Mouse (Mus musculus) cerebellum, adult (tissue): ENCODE results near the gene Stk16.

Source experiments
- ATAC-seq: cut with Nextera tagmentation; 2 replicates; pipeline ENCODE4 v1.9.2; 2017; ENCODE audit warnings: mild to moderate bottlenecking, moderate library complexity, mixed read lengths; ENCODE audit not compliant: insufficient number of reproducible peaks, low FRiP score, low TSS enrichment

Gene Stk16

DNA sequence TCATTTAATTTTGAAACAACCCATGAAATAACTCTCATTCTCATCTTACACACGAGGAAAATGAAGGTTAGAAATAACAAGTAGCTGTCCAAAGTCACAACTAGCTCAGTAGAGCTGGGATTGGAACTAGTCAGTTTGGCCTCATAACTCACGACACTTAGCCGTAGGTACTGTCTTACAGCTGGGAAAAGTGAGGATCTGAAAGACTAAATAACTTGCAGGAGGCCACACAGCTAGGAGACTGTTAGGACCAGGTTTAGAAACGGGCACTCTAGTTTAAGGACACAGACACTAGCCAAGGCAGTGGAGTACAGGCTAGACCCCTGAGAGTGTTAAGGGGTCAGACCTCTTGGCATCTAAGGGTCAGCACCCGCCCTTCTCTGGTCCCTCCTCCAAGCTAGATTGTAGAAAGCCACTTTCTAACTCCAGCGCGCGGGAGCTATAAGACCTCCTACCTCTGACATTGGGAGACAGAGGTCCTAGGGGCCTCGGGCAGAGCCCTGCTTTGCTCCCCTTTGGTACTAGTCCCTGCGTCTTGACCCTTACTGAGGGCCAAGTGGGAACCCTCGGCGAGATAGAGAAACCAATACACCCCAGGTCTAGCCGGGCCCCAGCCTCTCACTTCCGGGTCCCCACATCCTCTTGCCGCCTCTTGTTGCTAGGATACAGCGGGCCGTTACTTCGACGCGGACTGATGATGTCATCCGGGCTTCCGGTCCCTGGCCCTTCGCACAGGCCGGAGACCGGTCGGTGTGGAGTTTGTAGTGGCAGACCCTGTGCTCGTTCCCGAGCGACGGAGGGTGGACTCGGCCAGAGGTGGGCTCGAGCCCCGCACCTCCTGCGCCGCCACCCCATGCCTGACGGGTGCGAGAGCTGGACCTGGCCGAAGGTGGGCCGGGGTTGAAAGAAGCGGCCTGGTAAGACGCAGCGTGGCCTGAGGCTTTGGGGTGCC is at the start of gene Stk16, which contains the start of gene Glb1l:
Stk16 (plus strand) TSS at position 703 of the 952 bp plus-strand sequence.
Glb1l (minus strand) TSS at position 678 of the 952 bp plus-strand sequence.
- peak; percentile 89 for ATAC-seq

DNA sequence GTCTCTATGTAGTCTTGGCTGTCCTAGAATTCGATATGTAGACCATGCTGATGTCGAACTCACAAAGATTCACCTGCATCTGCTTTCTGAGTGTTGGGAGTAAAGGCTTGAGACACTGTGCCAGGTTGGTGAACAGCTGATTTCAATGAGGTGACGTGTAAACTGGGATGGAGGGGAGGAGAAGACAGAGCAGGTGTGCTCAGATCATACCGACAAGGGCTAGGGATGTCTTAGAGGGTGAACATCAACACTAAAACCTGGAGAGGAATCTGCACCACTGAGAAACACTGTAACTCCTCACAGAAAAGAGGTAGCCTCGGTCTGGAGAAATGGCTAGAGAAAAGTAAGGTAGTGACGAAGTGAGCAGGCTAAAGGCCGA is 42.6 kb upstream of the Stk16 start:
- no peak for ATAC-seq

DNA sequence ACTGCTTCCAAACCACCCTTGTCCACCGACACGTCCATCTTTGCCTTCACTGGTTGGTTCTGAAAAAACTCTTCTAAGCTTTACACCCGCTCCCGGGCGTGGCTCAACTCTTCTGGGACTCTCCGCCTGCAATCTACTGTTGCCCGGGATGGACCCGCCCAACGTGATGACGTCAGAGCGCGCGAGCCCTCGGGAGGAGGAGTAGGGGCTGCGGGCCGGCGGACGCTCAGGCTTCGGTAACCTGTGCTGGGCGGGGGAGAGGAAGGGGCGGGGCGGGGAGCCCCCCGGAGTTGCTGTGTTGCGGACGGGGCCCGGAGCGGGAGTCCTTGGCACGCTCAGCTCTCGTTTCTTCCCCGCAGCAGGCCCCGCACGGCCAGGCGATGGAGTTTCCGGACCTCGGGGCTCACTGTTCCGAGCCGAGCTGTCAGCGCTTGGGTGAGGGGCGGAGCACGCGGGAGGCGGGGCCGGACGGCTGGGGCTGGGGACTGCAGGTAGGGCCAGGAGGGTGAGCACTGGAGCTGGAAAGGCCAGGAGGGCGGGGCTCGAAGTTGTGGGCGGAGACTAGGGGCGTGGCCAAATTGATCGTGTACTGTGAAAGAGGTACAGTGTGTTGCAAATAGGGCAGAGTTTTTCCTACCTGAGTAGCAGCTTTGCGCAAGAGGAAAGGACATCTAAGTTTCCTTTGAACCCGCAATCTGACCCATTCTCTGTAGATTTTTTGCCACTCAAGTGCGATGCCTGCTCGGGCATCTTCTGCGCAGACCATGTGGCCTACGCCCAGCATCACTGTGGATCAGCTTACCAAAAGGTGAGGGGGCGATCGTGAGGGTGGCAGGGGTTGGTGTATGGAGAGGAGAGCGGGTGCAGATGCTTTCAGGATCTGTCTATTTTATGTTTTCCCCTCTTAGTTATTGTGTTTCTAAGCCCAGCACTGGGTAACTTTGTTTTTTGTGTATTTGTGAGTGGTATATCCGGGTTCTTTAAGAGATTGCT is 41.9 kb upstream of the Stk16 start, which contains the start of gene Zfand2b:
Zfand2b (plus strand) TSS at position 175 of the 993 bp plus-strand sequence.
- peak; percentile 90 for ATAC-seq

DNA sequence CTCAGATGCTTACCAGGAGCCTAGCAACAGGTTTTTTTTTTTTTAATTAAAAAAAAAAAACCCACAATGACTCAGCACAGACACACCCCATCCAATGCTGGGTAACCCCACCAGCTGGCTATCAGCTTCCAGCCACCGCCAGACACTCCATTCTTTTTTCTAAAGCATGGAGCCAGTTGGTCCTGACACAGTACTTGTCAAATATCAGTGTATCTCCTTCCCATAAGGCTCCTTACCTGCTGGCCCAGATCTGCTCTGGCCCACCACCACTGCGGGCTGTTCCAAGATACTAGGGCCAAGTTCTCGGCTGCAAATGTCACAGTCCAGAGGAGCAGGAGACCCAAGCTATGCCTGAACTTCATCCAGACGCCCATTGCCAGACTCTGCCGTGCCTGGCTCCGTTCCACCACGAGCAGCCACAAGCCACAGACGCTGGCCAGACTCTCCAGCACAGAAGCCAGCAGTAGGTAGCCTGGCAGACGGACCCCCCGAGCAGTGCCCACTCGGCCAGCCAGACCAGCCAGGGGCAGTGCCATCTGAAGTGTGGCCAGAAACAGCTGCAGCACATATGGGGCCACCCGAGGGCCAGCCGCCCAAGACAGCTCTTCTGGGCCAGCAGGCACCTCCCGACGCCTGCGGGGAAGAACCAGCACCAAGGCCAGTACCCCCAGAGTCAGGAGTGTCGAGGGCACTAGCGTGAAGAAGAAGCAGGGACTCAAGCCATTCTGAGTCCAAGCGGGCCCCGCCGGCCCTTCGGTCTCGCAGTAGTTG is 31.1 kb upstream of the Stk16 start:
- 0 out of 2 replicates have a peak, but pooled peaks have one; percentile 27 for ATAC-seq

DNA sequence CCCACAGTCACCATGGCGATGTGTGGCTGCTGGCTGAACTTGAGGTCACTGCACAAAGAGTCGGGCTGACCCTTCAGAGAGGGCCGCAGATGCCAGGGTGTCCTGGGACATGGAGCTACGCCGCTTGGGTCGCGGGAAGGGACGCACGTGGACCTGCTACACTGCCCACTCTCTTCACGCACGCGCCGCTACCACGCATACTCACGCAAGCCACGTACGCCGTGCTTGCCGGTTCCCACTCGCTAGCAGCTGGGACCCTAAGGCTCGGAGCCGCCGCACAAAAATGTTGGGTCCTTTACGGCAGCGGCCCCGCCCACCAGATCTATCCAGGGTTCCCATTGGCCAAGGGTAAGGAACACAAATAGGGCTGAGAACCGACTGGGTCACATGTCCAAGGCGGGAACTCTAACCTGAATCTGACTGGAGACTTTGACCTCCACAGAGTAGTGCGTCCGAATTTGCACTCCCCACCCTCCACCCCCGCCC is 30.5 kb upstream of the Stk16 start, which contains the start of gene Abcb6:
Abcb6 (minus strand) TSS at position 288 of the 486 bp plus-strand sequence.
- peak; percentile 82 for ATAC-seq

DNA sequence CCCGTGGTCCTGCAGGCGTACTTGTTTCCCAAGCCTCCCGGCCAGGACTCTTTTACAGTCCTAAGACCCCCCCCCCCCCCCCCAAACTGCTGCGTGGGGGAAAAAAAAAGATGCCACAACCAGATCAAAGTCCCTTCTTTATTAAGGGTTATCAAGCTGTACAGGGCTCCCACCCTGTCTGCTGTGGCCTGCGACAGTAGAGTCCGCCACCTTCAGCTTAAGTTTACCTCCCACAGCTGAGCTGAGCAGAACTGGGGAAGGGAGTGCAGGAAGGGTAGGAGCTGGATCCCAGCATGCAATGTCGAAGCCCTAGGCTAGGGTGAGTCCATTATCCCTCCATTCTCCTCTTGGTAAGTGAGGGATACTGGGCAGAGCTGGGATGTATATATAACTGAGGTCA is 29.9 kb upstream of the Stk16 start:
- ATAC-seq: no peak

DNA sequence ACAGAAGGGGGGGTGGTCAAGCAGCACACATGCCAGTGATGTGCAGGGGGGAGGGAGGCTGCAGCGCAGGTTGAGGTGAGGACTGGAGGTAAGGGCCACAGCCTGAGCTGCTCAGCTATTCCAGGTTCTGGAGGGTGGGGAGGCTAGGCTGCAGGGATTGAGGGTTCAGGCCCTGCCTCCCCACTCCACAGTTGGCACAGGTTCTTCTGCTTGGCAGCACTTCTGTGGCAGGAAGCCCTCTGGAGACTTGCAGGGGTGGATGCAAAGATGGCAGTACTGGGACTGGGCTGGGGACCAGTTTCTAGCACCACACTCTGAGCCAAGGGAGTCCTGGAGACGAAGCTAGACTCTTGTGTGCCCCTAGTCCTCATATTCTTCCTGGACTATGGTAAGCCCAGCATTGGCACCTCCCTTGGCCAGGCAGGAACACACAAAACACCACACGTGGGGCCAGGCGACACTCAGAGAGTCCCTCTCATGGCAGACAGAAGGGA is 29.2 kb upstream of the Stk16 start:
- ATAC-seq: no peak

DNA sequence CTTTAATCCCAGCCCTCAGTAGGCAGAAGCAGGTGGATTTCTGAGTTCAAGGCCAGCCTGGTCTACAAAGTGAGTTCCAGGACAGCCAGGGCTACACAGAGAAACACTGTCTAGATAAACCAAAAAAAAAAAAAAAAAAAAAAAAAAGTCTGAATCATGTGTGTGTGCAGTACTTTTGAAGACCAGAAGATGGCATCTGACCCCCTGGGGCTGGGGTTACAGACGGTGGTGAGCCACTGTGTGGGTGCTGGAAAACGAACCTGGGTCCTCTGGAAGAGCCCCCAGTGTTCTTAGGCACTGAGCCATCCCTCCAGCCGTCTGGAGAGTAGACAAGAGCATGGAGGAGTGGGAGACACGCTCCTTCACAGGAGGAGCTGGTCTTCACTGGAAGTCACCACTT is 28.5 kb upstream of the Stk16 start:
- no peak for ATAC-seq

DNA sequence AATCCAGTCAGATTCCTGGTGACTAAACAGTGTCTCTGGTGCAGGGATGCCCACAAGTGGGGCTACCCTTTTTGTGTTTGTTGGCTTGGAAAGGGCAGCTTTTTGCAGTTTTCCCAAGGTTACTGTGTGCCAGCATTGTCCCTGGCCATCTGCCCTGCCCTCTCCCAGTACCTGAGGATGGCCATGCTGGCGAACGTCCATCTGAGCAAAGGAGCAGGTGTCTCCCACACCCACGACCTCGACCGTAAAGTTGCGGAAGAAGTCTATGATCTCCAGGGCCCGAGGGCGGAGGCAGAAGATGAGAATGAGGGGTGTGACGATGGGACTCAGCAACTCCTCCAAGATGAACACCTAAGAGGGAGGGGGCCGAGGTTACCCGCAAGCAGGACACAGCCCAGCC is 25.1 kb upstream of the Stk16 start:
- no peak for ATAC-seq

DNA sequence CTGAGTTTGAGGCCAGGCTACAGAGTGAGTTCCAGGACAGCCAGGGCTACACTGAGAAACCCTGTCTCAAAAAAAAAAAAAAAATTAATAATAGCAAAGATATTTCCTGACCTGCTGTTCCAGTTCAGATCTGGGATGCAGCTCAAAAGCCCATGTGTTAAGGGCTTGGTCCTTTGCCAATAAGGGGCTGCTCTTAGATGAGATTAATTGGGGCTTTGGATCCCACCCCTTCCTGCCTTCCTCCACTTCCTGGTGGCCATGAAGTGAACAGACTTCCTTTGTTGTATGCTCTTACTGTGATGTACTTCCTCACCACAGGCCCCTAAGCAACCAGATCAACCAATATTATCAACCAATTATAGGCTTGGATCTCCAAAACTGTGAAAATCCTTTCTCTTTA is 23.5 kb upstream of the Stk16 start:
- no peak for ATAC-seq

DNA sequence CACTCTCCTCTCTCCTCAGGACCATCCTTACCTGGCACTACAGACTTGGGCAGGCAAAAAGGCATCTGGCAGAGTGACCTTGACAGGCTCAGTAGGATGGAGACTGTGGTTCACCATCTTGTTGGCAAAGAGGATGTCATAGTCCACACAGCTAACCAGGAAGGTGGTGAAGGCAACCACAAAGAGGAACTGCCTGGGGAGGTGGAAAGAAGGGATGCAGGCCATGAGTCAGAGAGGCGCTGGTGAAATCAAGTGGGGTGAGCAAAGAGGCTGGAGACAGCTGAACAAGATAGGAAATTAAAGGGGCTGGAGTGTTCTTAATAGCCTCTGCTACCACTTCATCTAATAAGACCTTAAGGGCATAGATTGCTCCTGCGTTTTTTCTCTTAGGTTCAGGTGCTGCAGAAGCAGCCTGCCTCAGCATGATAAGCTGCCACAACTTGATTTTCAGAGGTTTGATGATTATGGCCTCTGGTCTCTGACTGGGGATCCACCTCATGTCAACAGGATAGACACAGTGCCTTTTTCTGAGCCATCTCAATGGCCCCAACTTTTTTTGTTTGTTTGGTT is 22.6 kb upstream of the Stk16 start:
- no peak for ATAC-seq

DNA sequence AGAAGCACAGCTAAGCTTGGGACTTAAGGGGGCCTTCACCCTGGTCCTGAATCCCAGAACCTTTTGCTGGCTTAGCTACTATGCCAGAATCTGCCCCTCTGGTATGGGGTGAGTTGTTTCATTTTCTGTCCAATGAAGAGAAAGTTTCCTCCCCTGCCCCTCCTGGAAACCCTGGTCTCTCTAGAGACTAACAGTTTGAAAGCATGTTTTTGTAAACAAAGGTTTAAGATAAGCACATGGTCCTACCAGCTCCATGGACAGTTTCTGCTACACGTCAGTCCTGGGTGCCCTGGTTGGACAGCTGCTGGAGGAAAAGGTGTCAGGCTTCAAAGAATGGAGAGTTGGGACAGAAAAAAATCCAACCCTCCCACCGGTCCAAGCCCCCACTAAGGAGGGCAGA is 20.1 kb upstream of the Stk16 start:
- ATAC-seq: no peak

DNA sequence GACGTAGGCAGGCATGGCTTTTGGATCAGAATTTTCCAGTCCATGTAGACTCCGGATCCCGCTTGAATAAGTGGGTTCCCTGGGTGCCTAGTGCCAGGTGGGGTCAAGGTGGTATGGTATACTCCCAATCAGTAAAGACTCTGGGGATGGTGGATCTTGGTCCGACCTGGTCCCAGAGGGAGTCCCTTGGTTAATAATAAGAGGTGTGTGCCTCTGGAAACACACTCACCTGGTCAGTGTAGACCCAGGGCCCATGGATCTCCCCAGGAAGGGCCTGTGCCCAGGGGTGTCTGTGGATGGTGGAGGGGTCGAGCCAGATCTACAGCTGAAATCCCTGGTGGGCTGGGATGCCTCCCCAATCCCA is 19.4 kb upstream of the Stk16 start:
- ATAC-seq: no peak

DNA sequence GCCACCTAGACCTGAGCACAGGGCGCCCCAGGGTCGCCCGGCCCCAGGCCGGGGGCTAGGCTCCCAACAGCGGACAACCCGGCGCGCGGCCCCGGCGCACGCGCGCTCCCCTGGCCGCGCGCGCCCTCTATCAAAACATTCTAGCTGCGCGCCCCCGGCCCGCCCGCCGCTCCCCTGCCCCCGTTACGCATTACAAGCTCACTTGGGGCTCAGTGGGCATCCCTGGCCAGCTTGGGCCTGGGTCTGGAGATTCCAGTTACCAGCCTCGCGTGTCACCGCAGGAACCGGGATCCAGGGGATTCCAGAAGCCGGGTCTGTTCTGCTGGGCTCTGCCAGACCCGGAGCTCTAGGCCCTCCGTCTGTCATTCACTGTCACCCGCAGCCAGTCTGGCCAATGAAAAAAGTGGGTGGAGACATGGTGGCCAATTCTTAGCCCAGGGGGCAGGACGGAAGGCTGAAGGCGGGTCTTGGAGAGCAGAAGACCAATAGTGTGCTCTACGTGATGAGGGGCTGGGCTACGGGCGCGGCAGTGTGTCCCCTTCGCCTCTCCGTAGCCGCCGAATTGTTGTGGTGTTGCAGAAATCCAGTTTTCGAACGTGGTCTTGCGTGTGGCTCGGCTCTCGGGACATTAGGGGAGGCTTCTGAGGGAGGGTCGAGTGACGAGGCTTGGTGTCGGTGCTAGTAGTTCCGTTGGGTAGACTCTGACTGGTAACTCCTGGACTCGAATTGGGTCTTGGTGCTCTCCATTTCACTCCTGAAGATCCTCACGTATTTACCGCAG is 18.8 kb upstream of the Stk16 start, which contains the start of the genes Ankzf1 and Atg9a:
Ankzf1 (plus strand) TSS at position 530 of the 781 bp plus-strand sequence.
Atg9a (minus strand) TSS at position 575 of the 781 bp plus-strand sequence.
- ATAC-seq: peak; percentile 99

DNA sequence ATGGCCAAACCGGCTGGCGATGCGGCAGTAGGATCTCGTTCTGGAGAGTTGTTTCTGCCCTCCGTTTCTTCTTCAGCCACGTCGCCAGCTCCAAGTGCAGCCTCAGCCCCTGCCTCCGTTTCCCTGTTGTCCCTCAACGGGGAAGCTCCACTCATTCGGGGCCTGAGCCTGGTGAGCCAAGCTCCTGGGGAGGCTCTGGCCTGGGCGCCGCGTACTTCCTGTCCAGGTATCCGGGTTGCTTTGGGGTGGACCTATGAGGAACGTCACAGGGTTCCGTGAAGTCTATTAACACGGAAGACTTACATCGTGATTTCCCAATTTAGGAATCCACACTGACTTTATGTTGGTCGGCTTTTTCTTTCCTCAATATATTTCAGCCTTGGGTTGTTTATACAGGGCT is 18.2 kb upstream of the Stk16 start:
- ATAC-seq: 0 out of 2 replicates have a peak, but pooled peaks have one; percentile 13

DNA sequence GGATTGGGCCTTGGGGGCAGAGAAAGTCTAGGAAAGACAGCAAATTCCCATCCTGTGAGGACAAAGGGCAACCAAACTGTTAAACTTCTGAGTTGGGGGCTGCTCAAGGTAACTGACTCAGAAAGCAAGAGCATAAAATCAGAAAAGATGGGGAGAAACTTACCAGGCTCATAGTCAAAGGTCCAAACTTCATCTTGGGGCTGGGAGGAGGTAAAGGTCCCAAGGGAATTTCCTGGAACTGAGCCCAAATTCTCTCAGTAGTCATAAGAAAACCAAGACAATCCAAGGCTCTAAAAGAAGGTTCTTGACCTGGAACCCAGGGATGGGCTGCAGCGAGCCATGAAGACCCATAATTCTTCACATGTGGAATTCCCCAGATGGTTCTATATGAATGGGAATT is 9.4 kb upstream of the Stk16 start:
- ATAC-seq: no peak

DNA sequence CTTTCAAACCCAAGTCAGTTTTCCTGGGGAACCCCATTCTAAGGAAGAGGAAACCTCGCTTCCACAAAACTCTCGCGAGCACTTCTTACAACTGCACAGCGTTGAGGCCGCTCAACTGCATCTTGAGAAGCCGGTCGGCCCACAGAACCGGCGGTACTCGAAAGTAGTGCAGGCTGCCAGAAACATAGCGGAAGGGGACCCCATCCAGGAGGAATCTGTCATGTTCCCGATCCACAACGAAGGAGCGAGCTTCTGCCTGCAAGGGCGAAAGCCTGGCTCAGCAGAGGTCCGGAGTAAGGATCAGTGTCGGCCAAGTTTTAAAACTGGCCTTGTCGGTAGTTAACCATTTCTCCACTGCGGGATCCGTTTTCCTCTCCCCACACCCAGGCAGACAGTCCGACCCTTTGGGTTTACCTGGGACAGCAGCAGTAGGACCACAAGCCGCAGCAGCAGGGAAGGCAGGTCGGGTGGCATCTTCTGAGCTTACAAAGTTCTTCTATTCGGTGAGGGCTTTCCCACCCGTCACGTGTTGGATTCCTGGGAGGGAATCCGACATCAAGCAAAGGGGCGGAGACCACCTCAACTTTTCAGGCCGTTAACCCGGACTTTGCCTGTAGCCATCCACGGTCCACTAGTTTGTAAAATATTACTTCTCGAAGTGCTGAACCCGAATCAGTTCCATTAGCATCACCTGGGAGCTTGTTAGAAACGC is 1.5 kb upstream of the Stk16 start:
- ATAC-seq: no peak
